Mouse (Mus musculus) forebrain, embryonic 10.5 days (tissue): ENCODE data around the gene Tnfrsf9. TPM values are rescaled to one million over a fixed set of nuclear protein-coding genes. Genes with fewer than 3 reads are reported as not detected.
"Not testable (repeated sequence)": the region's sequence is repeated elsewhere in the genome, so short reads cannot be mapped to it uniquely, and the experiment has no call there.

ENCODE experiments used
- DNase-seq: peaks from one replicate; pipeline ENCODE4 v3.0.0-alpha.2; 2017; ENCODE audit warnings: low spot score; ENCODE audit errors: extremely low spot score
- H3K27ac ChIP-seq: fragments of 300-500 bp; sonication (generic); 2 replicates; pipeline ENCODE4 v1.5.1; 2016; ENCODE audit warnings: mild to moderate bottlenecking
- H3K27me3 ChIP-seq: fragments of 300-500 bp; sonication (generic); 2 replicates; pipeline ENCODE4 v1.6.1; 2016; ENCODE audit warnings: mild to moderate bottlenecking; ENCODE audit not compliant: poor library complexity, severe bottlenecking
- H3K36me3 ChIP-seq: fragments of 300-500 bp; sonication (generic); replicated peaks from 2 replicates; pipeline ENCODE4 v1.6.1; 2016; ENCODE audit warnings: mild to moderate bottlenecking, moderate library complexity
- H3K4me1 ChIP-seq: fragments of 300-500 bp; sonication (generic); 2 replicates; pipeline ENCODE4 v1.6.1; 2016
- H3K4me3 ChIP-seq: fragments of 300-500 bp; sonication (generic); 2 replicates; pipeline ENCODE4 v1.5.1; 2016; ENCODE audit warnings: mild to moderate bottlenecking, moderate library complexity
- H3K9me3 ChIP-seq: fragments of 300-500 bp; sonication (generic); 2 replicates; pipeline ENCODE4 v1.6.1; 2016; ENCODE audit warnings: mild to moderate bottlenecking, moderate library complexity
- WGBS: fragments of 180-500 bp; shearing (Covaris S2); methylation state at CpG from one replicate; pipeline ENCODE4 v1.1.7; 2016; 5-methylcytosine and 5-hydroxymethylcytosine counted together
- polyA plus RNA-seq: library from polyadenylated mRNA; unstranded; fragments of >200 nt; fragmentation: Nextera tagmentation; extraction: Ambion mirVana; gene quantifications from 2 replicates; pipeline ENCODE4 v1.2.1, GENCODE M21; 2016

Tnfrsf9 gene
- polyA plus RNA-seq, 1 experiment from 2014 or later: 0.32 TPM

DNA sequence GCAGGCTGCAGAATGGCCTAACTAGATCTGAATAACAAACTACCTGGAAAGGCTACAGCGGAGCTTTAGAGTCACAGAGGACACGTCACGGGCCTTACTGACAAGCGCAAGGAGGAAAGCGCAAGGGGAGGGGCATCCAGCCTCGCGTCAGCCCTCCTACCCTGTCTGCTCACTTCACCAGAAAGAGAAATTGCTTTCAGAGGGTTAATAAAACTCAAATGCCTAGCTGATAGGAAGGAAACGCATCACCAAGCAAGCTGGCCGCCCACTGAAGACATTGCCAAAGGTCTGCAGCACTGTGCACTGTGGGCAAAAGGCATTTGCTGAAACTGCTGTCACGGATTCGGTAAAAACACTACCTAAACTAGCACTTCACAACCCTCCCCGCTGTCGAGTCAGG lies 13.9 kb upstream of the Tnfrsf9 start:
- H3K4me1 ChIP-seq: 0 out of 2 replicates have a peak, but pooled peaks cover 4% of the 10 kb centered on the region
- no peak overlapping the region for H3K4me3 ChIP-seq
- no peak for DNase-seq
- no peaks in the 10 kb centered on the region for H3K27me3 ChIP-seq
- H3K9me3 ChIP-seq: no peaks in the 10 kb centered on the region
- WGBS: 96% methylated on average over 13 of the region's 13 CpGs
- peaks cover 95% of the 10 kb centered on the region for H3K36me3 ChIP-seq
- H3K27ac ChIP-seq: no peak overlapping the region

DNA sequence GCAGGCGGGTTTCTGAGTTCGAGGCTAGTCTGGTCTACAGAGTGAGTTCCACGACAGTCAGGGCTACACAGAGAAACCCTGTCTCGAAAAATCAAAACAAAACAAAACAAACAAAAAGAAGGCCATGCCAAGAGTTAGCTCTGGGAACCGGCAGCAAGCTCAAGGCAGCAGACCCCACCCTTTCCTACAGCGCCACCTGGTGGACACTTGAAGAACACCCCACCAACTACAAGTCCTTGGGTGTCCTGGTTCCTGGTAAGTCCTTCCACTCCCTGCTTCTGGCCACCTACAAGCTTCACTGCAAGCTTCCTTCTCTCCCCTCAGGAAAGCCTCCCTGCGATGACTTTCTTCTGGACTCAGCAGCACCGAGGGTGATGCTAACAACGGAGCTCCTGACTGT lies 12.7 kb upstream of the Tnfrsf9 start:
- H3K36me3 ChIP-seq: peaks cover 93% of the 10 kb centered on the region
- no peak overlapping the region for H3K27ac ChIP-seq

DNA sequence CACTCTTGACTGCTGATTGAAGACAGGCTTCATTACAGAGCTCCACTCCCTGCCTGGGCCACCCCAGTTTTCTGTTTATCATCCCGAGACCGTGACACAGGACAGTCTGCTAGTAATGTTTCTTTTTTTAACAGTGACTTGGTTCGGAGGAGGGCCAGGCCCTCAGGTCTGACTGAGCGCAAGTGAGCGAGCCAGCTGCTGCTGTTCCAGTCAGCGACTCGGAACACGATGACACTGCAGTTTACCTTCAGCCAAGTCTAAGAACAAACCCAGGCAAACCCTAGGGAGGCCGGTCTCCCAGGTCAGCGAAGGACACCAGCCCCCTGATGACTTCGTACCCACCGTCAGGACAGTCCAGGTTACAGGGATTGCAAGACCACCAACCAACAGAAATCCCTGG lies 12.3 kb upstream of the Tnfrsf9 start:
- Histone ChIP-seq H3K27ac (no peak overlapping the region), H3K4me1 (0 out of 2 replicates have a peak, but pooled peaks cover 4% of the 10 kb centered on the region), H3K4me3 (no peak overlapping the region), H3K36me3 (peaks cover 93% of the 10 kb centered on the region), H3K9me3 (no peaks in the 10 kb centered on the region), H3K27me3 (no peaks in the 10 kb centered on the region)
- no peak for DNase-seq
- 93% methylated on average over 12 of the region's 12 CpGs for WGBS

More for the DNA sequence above, 12.7 kb upstream of the Tnfrsf9 start:
- WGBS: 61% methylated on average over 9 of the region's 9 CpGs
- Histone ChIP-seq H3K4me3 (no peak overlapping the region), H3K4me1 (0 out of 2 replicates have a peak, but pooled peaks cover 4% of the 10 kb centered on the region), H3K9me3 (no peaks in the 10 kb centered on the region), H3K27me3 (no peaks in the 10 kb centered on the region)
- peak; percentile 72 for DNase-seq

DNA sequence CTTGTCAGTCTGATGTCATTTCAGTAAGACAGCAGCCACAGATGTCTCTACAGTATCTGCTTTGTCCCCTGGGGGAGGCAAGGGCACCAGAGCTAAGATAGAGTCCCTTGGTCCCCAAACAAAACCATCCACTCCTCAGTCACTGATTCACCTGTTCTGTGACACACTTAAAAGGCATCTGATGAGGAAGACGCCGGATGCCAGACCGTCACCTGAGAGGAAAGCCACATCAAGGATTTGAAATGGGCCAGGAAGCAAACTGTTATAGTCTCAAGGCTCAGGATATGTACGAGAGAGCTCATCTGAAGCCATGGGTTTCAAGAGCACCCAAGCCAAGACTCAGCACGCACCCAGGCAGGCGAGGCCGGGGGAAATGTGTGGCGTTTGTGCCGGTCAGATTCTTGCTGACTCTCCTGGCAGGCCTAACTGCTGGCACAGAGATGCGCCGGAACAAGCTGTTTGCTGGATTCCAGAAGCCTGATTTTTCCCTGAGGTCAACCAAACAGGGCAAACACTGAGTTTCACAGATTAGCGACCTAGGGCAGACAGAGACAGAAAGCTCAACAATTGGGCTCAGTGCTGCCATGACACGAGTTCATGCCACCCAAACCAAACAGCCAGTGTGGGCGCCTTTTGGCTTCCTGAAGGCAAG lies 11.1 kb upstream of the Tnfrsf9 start:
- Histone ChIP-seq H3K36me3 (peaks cover 93% of the 10 kb centered on the region), H3K27ac (no peak overlapping the region), H3K4me1 (peaks cover 10% of the 10 kb centered on the region), H3K27me3 (no peaks in the 10 kb centered on the region), H3K4me3 (no peak overlapping the region), H3K9me3 (no peaks in the 10 kb centered on the region)
- WGBS: 94% methylated on average over 14 of the region's 14 CpGs
- DNase-seq: no peak

DNA sequence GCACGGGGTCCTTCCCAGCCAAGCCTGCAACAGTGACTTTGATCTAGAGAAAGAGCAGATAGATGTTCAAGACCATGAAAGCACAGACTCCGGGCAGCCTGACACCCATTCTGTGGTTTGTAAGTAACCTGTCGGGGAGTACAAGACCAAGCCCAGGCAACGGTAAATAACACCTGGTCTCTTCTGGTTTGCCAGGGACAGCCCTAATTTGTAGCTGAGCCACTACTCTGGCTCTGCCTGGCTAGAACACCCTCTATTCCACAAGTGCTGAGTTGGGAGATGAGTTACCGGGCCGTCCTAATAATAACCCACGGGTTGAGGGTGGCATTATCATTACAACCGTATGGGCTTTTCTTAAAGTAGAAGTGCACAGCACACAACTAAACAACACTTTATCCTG lies 7.3 kb upstream of the Tnfrsf9 start:
- Histone ChIP-seq H3K4me3 (no peak overlapping the region), H3K27me3 (no peaks in the 10 kb centered on the region), H3K27ac (no peak overlapping the region), H3K36me3 (peaks cover 57% of the 10 kb centered on the region), H3K4me1 (peaks cover 23% of the 10 kb centered on the region), H3K9me3 (no peaks in the 10 kb centered on the region)
- WGBS: 92% methylated on average over 8 of the region's 8 CpGs
- DNase-seq: no peak

DNA sequence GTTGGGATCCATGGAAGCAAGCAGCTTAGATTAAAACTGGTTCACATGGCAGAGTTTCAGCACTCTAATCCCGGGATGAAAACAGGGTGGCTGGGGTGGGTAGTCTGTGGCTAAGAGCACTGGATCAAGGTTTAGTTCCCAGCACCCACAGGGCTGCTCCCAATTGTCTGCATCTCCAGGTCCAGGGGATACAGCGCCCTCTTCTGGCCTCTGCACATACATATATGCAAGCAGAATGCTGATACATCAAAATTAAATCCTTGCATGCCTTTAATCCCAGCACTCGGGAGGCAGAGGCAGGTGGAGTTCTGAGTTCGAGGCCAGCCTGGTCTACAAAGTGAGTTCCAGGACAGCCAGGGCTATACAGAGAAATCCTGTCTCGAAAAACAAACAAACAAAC lies 5.8 kb upstream of the Tnfrsf9 start:
- not testable (repeated sequence) for H3K9me3 ChIP-seq, DNase-seq, H3K27ac ChIP-seq, H3K27me3 ChIP-seq
- Histone ChIP-seq H3K4me3 (peak overlapping the region; percentile 68), H3K36me3 (peaks cover 43% of the 10 kb centered on the region), H3K4me1 (peaks cover 31% of the 10 kb centered on the region)
- 78% methylated on average over 5 of the region's 5 CpGs for WGBS

- under 1% methylated on average over 56 of the region's 56 CpGs for WGBS
- peak overlapping the region; percentile 68 for H3K4me3 ChIP-seq
- H3K27ac ChIP-seq: peak overlapping the region; percentile 91
- peak; percentile 99 for DNase-seq
- H3K4me1 ChIP-seq: peaks cover 38% of the 10 kb centered on the region
- peaks cover 35% of the 10 kb centered on the region for H3K36me3 ChIP-seq
- H3K9me3 ChIP-seq: no peaks in the 10 kb centered on the region
- no peaks in the 10 kb centered on the region for H3K27me3 ChIP-seq
Measured at GRCm38 (mm10) chr4:150909451-150910156, 4.8 kb upstream of the Tnfrsf9 start.

GRCm38 (mm10) chr4:150910164-150910951 lies 4.0 kb upstream of the Tnfrsf9 start:
- H3K4me3 ChIP-seq: peak overlapping the region; percentile 68
- H3K36me3 ChIP-seq: peaks cover 29% of the 10 kb centered on the region
- WGBS: 85% methylated on average over 19 of the region's 19 CpGs
- no peaks in the 10 kb centered on the region for H3K9me3 ChIP-seq
- no peak for DNase-seq
- H3K4me1 ChIP-seq: peaks cover 46% of the 10 kb centered on the region
- no peaks in the 10 kb centered on the region for H3K27me3 ChIP-seq
- H3K27ac ChIP-seq: peak overlapping the region; percentile 91

DNA sequence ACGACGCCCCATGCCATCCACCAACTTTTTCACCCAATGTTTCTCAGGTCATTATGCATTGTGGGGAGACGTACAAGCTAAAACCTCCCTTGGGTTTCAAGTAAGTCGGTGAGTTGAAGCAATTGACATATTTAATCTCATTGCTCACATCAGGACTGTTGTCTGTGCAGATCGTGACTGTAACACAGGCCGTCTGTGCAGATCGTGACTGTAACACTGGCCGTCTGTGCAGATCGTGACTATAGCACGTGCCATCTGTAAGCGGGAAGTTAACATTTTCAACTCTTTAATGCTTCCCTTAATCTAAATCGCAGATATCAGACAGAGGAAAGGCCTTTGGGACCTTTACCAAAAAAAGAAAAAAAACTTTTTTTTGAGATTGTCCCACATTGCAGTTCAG lies 619 bp upstream of the Tnfrsf9 start:
- 24% methylated on average over 12 of the region's 12 CpGs for WGBS
- H3K27ac ChIP-seq: peak overlapping the region; percentile 93
- no peaks in the 10 kb centered on the region for H3K9me3 ChIP-seq
- peaks cover 41% of the 10 kb centered on the region for H3K4me1 ChIP-seq
- no peaks in the 10 kb centered on the region for H3K27me3 ChIP-seq
- H3K4me3 ChIP-seq: peak overlapping the region; percentile 74
- no peaks in the 10 kb centered on the region for H3K36me3 ChIP-seq
- DNase-seq: no peak

DNA sequence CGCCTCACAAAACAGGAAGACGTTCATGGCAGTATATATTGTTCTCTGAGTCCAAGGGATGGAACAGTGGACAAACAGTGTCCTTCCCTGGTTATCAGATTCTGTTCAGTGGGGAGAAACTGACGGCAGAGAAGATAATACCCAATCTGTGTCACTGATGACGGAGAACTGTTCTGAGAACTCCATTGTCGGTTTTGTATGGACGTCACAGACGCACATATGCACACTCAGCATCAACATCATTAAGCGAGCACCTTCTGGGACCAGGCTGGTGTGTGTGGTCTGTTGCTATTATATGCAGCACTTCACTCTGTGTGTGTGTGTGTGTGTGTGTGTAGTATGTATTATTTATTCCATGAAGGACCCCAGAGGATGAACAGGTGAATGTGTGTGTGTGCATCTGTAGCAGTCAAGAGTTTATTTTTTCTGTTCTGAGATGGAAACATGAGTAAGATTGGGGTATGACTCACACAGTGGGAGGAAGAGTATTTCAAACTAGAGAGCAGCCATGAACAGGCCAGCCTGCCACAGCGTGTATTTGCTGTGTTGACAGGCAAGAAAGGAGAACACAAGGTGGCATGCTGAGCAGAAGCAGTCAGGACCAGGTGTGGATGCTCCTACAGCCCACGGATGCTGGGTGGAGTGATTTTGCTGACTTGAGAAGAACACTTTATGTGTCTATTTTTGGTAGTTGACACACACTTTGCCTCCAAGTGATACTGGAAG lies 982 bp downstream of the Tnfrsf9 start:
- Histone ChIP-seq H3K4me1 (peaks cover 30% of the 10 kb centered on the region), H3K36me3 (no peaks in the 10 kb centered on the region), H3K27me3 (no peaks in the 10 kb centered on the region), H3K4me3 (peak overlapping the region; percentile 74), H3K9me3 (no peaks in the 10 kb centered on the region), H3K27ac (peak overlapping the region; percentile 93)
- DNase-seq: no peak
- 71% methylated on average over 10 of the region's 10 CpGs for WGBS

DNA sequence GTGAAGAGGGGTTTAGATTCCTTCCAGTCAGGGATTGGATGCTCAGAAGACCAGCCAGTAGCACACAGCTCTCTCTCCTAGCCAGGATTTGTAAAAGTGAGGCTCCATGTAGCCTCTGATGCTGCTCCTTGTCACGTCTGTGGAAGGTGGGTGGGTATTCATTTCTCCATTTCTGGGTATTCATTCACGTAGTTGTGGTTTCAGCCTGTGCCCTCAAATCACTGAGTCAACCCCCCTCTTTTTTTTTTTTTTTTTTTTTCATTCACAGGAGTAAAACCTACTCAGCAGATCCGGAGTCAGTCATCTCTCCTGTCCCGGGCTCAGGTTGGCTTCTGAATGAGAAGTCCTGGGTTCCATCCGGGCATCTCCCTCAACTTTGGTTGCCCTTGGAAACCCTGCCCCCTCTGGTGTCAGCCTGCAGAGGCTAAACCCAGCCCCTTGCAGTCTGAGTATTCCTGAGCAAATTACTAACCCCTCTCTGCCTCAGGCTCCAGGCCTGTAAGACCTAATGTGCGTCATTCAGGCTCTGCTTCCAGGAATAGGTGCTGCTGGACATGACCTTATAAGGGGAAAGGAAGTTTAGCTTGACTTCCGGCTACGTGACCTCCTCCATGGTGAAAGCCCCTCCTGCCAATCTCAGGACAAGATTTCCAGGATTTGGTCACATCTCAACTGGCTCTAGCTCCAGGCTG lies 3.1 kb downstream of the Tnfrsf9 start:
- Histone ChIP-seq H3K4me3 (no peak overlapping the region), H3K36me3 (no peaks in the 10 kb centered on the region), H3K27me3 (no peaks in the 10 kb centered on the region), H3K4me1 (peaks cover 34% of the 10 kb centered on the region), H3K9me3 (no peaks in the 10 kb centered on the region), H3K27ac (no peak overlapping the region)
- WGBS: 72% methylated on average over 8 of the region's 8 CpGs
- DNase-seq: no peak

DNA sequence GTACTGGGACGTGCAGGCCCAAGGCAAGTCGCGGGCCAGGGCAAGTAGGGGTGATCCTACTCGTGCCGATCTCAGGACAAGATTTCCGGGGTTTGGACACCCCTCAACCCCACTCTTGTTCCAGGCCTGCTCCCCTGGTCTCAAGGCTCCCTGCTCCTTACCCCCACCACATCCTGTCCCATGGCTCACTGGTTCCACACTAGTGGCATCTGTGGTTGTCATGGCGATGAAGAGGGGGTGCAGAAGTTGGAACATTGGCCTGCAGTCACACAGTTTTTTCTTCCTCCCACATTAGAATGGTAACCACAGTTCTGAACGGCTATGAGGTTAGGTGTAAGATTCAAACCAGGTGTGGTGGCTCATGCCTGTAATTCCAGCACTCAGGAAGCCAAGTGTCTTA lies 6.8 kb downstream of the Tnfrsf9 start:
- Histone ChIP-seq H3K4me3 (no peak overlapping the region), H3K27ac (0 out of 2 replicates have a peak overlapping the region, but pooled peaks have one; percentile 3), H3K27me3 (no peaks in the 10 kb centered on the region), H3K4me1 (peaks cover 8% of the 10 kb centered on the region; the same call in 1 of the 2 replicates), H3K36me3 (no peaks in the 10 kb centered on the region), H3K9me3 (no peaks in the 10 kb centered on the region)
- no peak for DNase-seq
- 84% methylated on average over 8 of the region's 8 CpGs for WGBS
